Mouse (Mus musculus) adipocyte (in vitro differentiated cells): Measurements from ENCODE around the gene Rnh1.

ENCODE experiments used
- DNase-seq: peaks from one replicate; pipeline ENCODE4 v3.0.0-alpha.2; 2016; ENCODE audit warnings: low spot score

Gene Rnh1

DNA sequence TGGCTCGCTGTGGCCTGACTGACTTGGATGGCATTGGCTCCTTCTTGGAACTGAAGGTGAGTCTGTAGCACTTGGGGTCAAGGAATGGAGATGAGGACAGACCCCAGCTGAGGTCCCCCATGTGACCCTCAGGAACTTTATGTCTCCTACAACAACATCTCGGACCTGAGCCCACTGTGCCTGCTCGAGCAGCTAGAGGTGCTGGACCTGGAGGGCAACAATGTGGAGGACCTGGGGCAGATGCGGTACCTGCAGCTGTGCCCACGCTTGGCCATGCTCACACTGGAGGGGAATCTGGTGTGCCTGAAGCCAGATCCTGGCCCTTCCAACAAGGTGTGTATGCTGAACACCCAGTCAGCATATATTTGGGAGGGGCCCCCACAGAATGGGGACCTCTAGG is 32.8 kb upstream of the Rnh1 start:
- no peak for DNase-seq

- peak; percentile 24 for DNase-seq
These were observed 31.9 kb upstream of the Rnh1 start for GRCm38 (mm10) chr7:141204546-141204945.

GRCm38 (mm10) chr7:141198121-141198520 is 25.5 kb upstream of the Rnh1 start:
- no peak for DNase-seq

- no peak for DNase-seq
These were observed 24.1 kb upstream of the Rnh1 start for GRCm38 (mm10) chr7:141196619-141197282.

GRCm38 (mm10) chr7:141195754-141196153 is 23.1 kb upstream of the Rnh1 start:
- no peak for DNase-seq

- peak; percentile 69 for DNase-seq
These were observed 22.2 kb upstream of the Rnh1 start for GRCm38 (mm10) chr7:141194830-141195229.

DNA sequence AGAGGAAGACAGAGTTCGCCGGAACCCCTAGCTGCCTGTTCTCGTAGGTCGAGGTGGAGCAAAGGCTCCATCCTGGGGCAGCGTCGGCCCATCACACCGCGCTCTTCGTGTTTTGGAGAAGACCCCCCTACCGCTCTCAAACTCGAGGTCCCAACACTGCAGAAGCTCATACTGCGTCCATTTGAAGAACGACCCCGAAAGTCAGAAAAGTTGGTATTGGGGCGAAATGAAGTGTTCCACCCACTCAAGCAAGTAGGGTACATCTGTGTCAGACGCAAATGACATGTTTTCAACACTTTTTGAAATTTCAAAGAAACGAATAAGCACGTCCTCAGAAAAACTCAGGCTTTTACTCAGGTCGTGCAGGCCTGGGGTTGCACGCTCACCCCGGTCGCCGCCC is 21.8 kb upstream of the Rnh1 start:
- DNase-seq, result no peak

GRCm38 (mm10) chr7:141193948-141194347 is 21.3 kb upstream of the Rnh1 start, which contains the start of the genes Hras and Lrrc56:
Gene Hras, minus strand, starts transcription at chr7:141194005.
Gene Lrrc56, plus strand, starts transcription at chr7:141194157.
- peak; percentile 93 for DNase-seq

GRCm38 (mm10) chr7:141193348-141193856 is 20.7 kb upstream of the Rnh1 start:
- peak; percentile 25 for DNase-seq

- DNase-seq, result no peak
These were observed 20.2 kb upstream of the Rnh1 start for GRCm38 (mm10) chr7:141192776-141193347.

- DNase-seq, result no peak
These were observed 19.4 kb upstream of the Rnh1 start for GRCm38 (mm10) chr7:141191796-141192685.

- no peak for DNase-seq
These were observed 18.4 kb upstream of the Rnh1 start for GRCm38 (mm10) chr7:141191036-141191435.

DNA sequence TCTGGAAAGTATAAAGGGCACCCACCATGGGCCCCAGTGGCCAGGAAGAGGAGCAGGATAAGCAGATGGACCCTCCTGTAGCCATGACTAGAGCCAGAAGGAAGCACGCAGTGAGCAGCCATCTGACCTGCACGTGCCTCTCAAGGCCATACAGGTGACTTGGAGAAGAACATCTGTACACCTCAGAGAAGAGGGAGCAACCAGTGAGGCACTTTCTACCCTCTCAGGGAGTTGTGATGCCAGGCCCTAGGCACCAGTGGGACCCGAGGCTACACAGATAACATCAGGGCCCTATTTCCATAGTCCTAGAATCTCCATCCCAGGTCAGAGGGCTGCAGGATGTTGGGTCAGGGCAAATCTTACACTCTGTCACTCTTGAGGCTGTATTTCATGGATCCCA is 17.6 kb upstream of the Rnh1 start:
- no peak for DNase-seq

DNA sequence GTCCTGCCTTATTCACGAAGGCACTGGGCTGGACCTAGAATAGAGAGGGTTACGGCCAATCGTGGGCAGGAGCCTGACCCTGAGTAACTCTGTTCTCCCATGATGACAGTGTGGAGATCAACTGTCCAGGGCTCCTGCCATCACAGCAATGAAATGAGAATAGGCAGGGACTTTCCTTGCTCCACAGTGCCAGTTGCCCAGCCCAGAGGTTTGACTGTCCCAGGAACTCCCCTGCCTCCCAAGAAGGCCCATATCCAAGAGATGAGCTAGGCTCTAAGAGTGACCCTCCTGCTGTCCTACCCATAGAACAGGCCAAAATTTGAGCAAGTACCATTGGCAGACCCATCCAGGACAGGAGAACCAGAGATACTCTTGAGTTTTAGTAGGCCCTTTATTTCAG is 16.1 kb upstream of the Rnh1 start:
- no peak for DNase-seq

- DNase-seq, result no peak
These were observed 15.5 kb upstream of the Rnh1 start for GRCm38 (mm10) chr7:141188194-141188593.

DNA sequence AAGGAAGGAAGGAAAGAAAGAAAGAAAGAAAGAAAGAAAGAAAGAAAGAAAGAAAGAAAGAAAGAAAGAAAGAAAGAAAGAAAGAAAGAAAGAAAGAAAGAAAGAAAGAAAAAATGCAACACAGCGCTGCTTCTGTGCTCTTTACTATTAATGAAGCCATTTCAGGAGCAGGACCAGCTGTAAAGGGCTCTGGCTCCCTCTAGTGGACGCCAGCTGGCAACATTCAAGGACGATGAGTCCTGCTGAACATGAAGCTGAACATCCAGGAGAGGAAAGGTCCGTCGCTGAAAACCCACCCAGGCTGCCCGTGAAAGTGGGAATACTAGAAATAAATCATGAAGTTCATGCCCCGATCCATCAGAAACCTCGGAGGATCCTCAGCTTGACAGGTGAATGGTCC is 3.5 kb upstream of the Rnh1 start:
- DNase-seq, result peak; percentile 89

DNA sequence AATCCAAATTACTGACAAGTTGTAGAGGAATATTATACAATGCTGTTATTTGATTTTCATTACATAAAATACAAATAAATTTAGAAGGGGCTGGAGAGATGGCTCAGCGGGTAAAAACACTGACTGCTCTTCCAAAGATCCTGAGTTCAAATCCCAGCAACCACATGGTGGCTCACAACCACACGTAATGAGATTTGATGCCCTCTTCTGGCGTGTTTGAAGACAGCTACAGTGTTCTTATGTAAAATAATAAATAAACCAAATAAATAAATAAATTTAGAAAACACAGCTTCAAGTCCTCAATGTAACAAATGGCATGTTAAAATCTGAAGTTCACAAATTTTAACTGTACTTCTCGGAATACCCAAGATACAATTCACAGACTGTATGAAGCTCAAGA is 2.4 kb upstream of the Rnh1 start:
- DNase-seq, result no peak

GRCm38 (mm10) chr7:141173323-141173850 is 730 bp upstream of the Rnh1 start:
- no peak for DNase-seq

DNA sequence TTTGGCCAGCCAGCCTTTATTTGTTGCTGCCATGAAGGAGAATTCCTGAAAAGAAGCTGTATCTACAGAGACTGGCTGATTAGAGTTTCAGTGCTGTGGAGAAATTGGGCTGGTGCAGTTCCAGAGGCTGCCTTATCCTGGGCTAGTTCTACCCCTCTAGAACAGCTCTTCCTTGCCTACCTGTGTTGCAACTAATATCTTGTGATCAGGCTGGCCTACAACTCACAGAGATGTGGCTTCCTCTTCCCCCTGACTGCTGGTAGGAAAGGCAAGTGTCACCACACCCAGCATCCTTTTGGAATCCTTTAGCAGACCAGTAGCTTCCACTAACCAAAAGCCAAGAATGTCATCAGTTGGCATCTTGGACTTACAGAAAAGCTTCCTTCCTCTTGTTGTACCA is 2.8 kb downstream of the Rnh1 start:
- DNase-seq, result peak; percentile 38

- DNase-seq, result peak; percentile 92
These were observed 3.4 kb downstream of the Rnh1 start for GRCm38 (mm10) chr7:141169300-141169699.

DNA sequence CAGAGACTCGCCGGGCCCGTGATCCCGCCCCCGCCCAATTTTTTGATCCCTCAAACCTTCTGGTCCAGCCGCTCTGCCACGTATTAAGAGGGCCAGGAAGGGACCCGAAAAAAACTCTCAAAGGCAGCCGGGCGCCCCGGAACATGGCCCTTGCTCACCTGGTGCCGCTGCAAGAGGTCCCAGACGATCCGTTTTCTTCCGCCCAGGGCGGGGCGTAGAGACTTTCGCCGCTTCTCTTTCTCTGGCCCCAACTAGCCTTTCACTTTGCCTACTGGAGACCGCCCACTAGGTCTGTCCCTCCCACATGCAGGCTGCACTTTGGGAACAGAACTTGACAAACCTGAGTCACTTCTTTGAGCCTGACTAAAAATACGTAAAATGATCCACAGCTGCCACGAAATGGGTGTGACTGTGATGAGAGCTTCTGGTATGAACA is 4.1 kb downstream of the Rnh1 start:
- peak; percentile 88 for DNase-seq

- peak; percentile 75 for DNase-seq
These were observed 4.6 kb downstream of the Rnh1 start for GRCm38 (mm10) chr7:141167901-141168517.
